Mouse (Mus musculus) CD8-positive naive resting alpha-beta T cell, adult 2 months (primary cell): ENCODE data around the gene Apaf1.

Experiments used
- DNase-seq, 2 experiments: peaks; one replicate each; pipeline ENCODE4 v3.0.0; 2022; ENCODE audit warnings: low read depth in 2 of 2, low spot score in 2 of 2

Gene Apaf1

DNA sequence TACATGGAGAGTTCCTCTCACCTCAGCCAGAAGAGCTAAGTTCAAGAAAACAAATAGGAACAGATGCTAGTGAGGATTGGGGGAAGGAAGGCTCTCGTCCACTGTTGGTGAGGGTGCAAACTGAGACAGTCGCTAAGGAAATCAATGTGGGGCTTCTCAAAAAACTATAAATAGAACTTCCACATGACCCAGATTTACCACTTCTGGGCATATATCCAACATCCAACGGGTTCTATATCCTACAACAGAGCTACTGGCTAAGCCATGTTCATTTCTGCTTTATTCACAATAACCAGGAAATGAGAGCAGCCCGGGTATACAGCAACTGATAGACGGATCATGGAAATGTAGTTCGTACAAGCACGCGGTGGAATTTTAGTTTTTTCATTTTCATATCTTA lies 99.5 kb downstream of the Apaf1 start:
- DNase-seq: no peak

- DNase-seq: no peak
These were observed 100.8 kb downstream of the Apaf1 start for GRCm38 (mm10) chr10:90981811-90982210.

GRCm38 (mm10) chr10:90974491-90974890 lies 108.1 kb downstream of the Apaf1 start:
- no peak for DNase-seq

- no peak for DNase-seq
These were observed 108.5 kb downstream of the Apaf1 start for GRCm38 (mm10) chr10:90974084-90974483.

DNA sequence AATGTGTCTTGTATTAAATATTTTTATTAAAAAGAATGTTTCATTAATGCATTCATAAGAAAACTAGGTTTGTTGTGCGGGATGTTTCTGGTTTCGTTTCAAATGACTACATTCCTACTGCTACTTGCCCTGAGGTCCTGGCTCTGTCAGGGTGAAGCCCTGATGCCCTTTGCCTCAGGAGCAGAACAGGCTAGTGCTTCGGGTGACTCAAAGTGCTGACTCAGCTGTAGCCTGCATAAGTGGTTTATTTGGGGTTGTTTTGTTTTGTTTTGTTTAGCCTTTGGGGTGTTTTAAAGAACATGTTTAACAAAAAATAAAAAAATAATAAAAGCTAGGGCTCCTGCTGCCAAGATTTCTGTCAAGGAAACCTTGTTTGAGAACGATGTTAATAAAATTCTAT lies 112.0 kb downstream of the Apaf1 start:
- no peak for DNase-seq

GRCm38 (mm10) chr10:90969355-90970174 lies 113.0 kb downstream of the Apaf1 start:
- no peak for DNase-seq

DNA sequence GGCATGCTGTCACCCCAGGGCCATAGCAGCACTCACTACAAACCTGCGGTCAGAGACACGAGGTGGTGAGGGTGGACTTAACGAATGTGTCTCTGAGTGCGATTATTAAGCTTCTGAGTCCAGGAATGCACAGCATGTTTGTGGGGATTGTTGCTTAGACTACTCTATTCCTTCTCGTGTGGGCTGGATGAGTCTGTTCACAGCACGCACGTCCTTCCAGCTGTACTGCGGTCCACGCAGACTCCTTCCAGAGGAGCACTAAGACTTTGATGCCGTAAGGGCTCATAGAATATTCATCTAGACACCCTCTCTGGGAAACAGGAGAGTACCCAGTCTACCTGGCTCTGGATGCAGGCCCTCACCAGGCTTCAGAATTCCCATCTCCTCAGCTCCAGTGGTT lies 114.3 kb downstream of the Apaf1 start:
- DNase-seq: no peak

DNA sequence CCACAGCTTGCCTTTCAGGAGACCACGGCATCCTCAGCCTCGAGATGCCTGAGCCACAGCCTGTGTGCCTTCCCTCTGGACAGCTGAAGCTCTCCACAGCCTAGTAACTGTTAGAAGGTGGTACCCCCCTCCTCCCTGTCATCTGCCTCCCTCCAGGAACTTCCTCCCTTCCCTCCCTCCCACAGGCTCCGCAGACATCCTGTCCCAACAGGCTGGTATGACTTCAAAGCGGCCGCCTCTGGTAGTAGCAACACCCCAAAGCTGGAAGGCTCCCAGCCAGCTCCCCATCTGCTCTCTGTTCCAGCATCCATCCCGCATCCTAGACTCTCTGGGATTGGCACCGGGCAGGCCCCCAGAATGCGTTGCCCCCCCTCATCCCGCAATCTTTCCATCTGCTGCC lies 115.7 kb downstream of the Apaf1 start:
- no peak for DNase-seq

- no peak for DNase-seq
These were observed 116.8 kb downstream of the Apaf1 start for GRCm38 (mm10) chr10:90965671-90966315.

GRCm38 (mm10) chr10:90964511-90964910 lies 118.1 kb downstream of the Apaf1 start:
- no peak for DNase-seq

- no peak for DNase-seq
These were observed 122.2 kb downstream of the Apaf1 start for GRCm38 (mm10) chr10:90960374-90960773.

DNA sequence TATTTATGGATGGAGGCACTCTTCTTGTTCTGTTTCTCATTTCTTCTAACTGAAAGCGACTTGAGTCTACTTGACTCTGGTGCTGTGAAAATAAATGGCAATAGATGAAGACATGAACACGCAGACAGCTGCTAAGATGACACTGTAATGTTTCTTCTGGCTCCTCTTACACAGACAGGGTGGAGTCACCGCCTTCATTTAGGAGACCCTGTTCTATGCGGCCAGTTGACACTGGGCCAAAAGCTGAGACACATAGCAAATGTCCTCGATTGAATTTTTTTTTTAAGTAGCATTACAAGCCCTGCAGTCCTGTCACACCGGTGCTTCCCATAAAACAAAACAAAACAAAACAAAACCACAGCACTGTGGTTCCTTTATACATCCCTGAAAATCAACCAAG lies 128.7 kb downstream of the Apaf1 start:
- no peak for DNase-seq

DNA sequence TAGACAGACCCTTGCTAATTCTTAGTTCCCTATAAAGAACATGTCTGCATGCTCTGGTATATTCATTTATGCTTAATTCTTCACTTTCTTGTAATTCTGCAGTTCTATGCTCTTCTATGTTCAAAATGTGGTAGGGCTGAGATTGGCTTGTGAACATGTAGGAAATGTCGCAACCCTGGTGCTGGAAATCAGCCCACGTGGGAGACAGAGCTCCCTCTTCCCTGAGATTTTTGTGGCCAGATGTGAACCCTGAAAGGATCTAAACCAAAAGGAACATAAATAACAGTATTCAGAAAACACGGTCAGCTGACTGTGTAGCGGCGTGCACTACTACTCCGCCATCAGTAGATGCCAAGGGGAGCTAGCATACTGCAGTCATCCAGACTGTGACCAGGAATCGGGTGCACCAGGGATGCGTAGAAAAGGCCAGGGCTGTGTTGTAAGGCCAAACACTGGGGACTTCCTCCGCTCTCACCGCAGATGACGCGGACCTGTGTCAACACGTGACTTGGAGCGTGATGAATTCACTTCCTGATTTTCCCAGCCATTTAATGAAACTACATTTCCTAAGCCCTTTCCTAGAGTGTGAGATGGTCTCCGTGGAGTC lies 129.4 kb downstream of the Apaf1 start:
- DNase-seq: no peak

DNA sequence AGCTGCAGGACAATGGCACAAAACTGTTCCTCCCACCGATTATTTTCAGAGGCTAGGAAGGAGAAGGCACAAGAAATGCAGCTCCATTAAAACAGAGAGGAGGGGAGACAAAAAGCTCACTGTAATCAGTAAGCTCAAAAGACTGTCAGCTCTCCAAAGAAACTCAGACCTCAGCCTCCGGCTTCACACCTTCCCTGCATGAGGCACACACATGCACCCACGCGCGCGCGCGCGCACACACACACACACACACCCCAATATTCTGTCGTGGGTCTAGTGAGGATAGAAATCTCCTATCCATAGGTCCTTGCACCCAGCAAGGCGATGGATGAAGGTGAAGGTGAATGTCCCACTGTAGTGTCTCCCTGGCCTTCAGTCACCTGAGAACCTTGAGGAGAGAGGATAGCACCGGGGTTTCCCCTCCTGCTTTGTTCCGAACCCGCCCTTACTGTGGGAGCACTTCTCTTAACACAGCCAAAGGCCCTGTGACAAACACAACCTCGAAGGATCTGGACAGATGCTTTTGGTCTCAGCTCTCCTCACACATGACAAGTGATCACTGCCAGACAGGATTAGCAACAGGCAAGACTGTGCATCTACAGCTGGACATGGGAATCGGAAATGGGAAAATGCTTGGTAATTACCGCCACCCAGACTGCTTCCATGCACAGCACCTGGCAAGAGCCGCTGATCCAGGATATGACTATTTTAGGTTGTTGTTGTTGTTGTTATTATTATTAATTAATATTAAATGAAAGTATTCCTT lies 134.8 kb downstream of the Apaf1 start:
- DNase-seq: no peak

DNA sequence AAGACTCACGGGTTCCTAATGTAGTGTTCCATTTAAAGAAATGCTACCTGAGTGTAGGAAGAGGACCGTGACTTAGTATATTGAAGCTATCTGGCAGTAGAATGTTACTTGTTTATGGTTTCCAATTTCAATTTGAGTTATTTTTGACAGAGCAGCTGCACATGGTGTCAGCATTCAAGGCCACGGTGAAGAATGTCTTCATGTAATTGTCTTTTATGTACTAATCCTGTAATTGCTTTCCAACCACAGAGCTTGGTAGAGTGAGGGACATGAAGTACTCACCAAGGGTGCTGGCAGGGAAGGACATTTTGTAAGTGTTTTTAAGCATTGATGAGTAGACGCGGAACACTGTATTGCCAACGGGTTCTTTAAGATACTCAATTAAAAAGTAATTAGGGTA lies 135.5 kb downstream of the Apaf1 start:
- DNase-seq: no peak

DNA sequence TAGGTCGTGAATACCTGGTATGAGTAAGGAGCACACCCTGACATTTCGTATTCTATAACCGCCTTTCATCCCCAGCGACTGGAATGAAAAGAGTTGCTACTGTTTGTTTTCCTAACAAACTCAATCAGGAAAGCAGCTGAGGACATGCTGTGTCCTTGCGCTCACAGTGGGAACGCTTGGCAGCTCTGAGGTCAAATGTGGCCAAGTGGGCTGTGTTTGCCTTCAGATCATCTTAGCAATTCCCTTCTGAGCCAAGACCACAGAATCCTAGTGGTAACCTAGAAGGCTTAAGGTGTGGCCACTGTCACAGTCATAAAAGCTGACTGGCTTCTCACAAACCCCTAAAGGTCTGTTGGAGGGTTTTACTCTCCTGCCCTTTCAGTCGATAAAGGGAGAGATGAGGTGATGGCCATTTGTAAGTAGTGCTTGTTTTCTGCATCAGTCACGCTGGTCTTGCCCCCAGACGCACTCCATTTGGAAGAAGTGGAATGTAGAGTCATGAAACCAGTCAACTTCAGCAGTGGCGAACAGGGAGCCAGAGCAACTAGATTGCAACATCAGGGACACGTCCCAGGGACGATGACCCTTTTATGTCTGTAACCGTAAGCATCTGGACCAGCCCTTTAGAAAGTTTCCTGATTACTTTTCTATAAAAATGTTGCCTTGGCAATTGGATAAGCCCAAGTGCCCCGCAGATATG lies 140.4 kb downstream of the Apaf1 start:
- DNase-seq: no peak

- no peak for DNase-seq
These were observed 141.7 kb downstream of the Apaf1 start for GRCm38 (mm10) chr10:90940521-90941520.
